Mouse (Mus musculus): Measurements from ENCODE around the gene Olfr1420. TPM values are rescaled to one million over a fixed set of nuclear protein-coding genes. Genes with fewer than 3 reads are reported as not detected.
A peak's percentile ranks its signal among the peaks of the same experiment; 100 is the strongest.
"Not testable (repeated sequence)": the region's sequence is repeated elsewhere in the genome, so short reads cannot be mapped to it uniquely, and the experiment has no call there.

Gene Olfr1420
- polyA plus RNA-seq (2015; fragmentation: Nextera tagmentation; extraction: Ambion mirVana): 0.16 TPM in 1 of 2 replicates, not detected in the other

DNA sequence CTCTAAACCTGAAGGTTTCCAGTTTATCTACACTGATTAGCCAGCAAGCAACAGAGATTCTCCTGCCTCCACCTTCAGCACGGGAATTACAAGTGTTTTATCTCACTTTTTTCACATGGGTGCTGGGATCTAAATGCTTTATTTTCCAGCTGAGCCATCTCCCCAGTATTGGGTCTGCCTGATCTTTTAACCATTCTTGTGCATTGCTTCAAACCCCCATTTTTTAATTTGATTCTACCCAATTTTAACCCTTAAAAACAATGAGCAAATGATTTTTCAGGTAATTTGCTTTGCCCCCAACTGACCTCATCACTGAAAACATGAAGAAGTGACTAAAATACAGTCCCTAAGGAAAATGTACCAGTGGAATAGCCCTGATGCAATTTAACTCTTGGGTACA, at the start of gene Olfr1420:
Gene Olfr1420 (plus strand): TSS at position 301 of the 400 bp plus-strand sequence.
- Histone ChIP-seq H3K4me1 (no peaks in the 10 kb centered on the region), H3K27ac (no peak within 1 kb of the TSS), H3K4me3 (replicated peaks) (no peak within 1 kb of the TSS), H3K9ac (no peak within 1 kb of the TSS), H3K9me3 (replicated peaks) (no peaks in the 10 kb centered on the region), H3K27me3 (no peaks in the 10 kb centered on the region), H3K4me2 (no peak within 1 kb of the TSS), H3K36me3 (no peaks in the 10 kb centered on the region)
- ATAC-seq (replicated peaks; ENCODE audit: low FRiP score): no peak
- WGBS: 38% methylated on average over 1 of the region's 1 CpGs

DNA sequence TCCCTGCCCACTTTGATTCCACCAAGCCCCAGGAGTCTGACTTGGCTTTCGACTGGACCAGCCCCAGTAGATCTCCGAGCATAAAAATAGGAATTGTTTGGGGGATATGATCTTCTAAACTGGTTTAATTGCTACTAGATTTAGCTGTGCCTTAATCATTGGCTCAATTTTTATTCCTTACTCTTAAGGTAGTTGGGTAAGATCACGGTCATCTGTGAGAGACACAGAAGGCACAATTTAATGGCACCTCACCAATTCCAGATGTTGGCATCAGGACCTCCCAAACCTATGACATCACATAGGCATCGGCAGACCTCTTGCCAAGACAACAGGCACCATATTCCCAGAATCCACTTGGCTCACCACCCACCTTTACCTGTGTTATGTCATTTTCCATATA, 47.2 kb upstream of the Olfr1420 start, which contains the start of gene Olfr1417:
Gene Olfr1417 (minus strand): TSS at position 101 of the 400 bp plus-strand sequence.
- Histone ChIP-seq H3K4me1 (no peaks in the 10 kb centered on the region), H3K27me3 (no peaks in the 10 kb centered on the region), H3K4me2 (no peak within 1 kb of the TSS), H3K4me3 (replicated peaks) (no peak within 1 kb of the TSS), H3K27ac (no peak within 1 kb of the TSS), H3K36me3 (no peaks in the 10 kb centered on the region), H3K9ac (no peak within 1 kb of the TSS), H3K9me3 (replicated peaks) (no peaks in the 10 kb centered on the region)
- WGBS: 89% methylated on average over 4 of the region's 4 CpGs
- no peak for ATAC-seq (replicated peaks; ENCODE audit: low FRiP score)

DNA sequence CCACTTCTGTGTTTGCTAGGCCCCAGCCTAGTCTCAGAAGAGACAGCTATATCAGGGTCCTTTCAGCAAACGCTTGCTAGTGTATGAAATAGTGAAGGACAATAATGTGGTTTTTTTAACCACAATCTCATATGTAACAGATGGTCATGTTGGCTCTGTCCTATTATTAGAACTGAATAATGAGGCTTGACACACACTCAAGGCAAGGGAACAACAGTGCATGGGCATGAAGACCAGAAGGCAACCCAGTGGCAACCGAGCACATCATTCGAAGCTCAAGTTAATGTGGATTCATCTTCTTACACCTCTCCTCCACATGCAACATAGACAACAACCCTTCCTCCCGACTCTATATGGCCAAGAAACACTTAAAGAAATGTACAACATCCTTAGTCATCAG, 40.0 kb upstream of the Olfr1420 start:
- H3K4me3 ChIP-seq (replicated peaks): no peak overlapping the region
- no peaks in the 10 kb centered on the region for H3K9me3 ChIP-seq (replicated peaks)
- H3K4me1 ChIP-seq: no peaks in the 10 kb centered on the region
- no peaks in the 10 kb centered on the region for H3K36me3 ChIP-seq
- no peaks in the 10 kb centered on the region for H3K27me3 ChIP-seq
- 88% methylated on average over 4 of the region's 4 CpGs for WGBS
- H3K9ac ChIP-seq: no peak overlapping the region
- H3K27ac ChIP-seq: no peak overlapping the region
- H3K4me2 ChIP-seq: no peak overlapping the region
- no peak for ATAC-seq (replicated peaks; ENCODE audit: low FRiP score)

GRCm38 (mm10) chr19:11852652-11853051, 33.7 kb upstream of the Olfr1420 start:
- no peaks in the 10 kb centered on the region for H3K27me3 ChIP-seq
- H3K9me3 ChIP-seq (replicated peaks): 0 out of 2 replicates have a peak, but pooled peaks cover 3% of the 10 kb centered on the region
- WGBS: 62% methylated on average over 4 of the region's 4 CpGs
- H3K4me3 ChIP-seq (replicated peaks): no peak overlapping the region
- ATAC-seq (replicated peaks; ENCODE audit: low FRiP score): no peak
- H3K27ac ChIP-seq: no peak overlapping the region
- no peak overlapping the region for H3K9ac ChIP-seq
- H3K36me3 ChIP-seq: no peaks in the 10 kb centered on the region
- H3K4me2 ChIP-seq: no peak overlapping the region
- H3K4me1 ChIP-seq: no peaks in the 10 kb centered on the region

DNA sequence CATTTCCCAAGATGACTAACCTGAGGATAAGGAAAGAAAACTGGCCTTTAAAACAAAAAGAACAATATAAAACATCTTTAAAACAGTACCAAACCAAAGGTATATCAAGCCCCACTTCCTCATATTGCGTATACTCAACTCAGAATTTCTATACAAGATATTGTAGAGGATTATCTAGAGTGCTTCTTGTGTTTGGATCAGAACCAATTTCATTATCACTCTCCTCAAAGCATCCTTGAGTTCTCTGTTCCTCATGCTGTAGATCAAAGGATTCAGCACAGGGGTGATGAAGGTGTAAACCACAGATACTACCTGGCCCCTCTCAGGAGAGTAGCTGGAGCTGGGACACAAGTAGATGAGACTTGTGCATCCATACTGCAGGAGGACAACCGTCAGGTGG, 31.5 kb upstream of the Olfr1420 start:
- Histone ChIP-seq H3K36me3 (no peaks in the 10 kb centered on the region), H3K4me3 (replicated peaks) (no peak overlapping the region), H3K4me2 (no peak overlapping the region), H3K27me3 (no peaks in the 10 kb centered on the region), H3K9me3 (replicated peaks) (0 out of 2 replicates have a peak, but pooled peaks cover 3% of the 10 kb centered on the region), H3K4me1 (no peaks in the 10 kb centered on the region), H3K27ac (no peak overlapping the region), H3K9ac (no peak overlapping the region)
- ATAC-seq (replicated peaks; ENCODE audit: low FRiP score): no peak
- WGBS: 88% methylated on average over 2 of the region's 2 CpGs

DNA sequence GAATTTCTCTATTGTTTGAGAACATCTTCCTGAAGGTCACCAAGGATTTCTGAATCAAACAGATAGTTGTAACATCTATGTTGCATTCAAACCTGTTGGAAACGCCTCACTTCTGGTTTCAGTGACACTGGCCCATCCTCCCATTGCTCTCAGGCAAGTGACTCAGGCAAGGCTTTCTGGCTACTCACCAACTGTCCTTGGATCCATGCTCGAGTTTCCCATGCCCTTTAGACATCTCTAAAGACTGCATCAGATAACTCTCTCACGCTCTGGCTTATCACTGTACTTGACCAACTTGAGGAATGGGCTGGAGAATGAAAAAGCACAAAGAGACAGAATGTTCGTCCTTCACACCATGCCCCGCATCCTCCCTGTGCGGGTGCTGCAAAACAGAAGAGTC, 29.9 kb upstream of the Olfr1420 start:
- Histone ChIP-seq H3K4me1 (no peaks in the 10 kb centered on the region), H3K36me3 (no peaks in the 10 kb centered on the region), H3K9ac (no peak overlapping the region), H3K27ac (no peak overlapping the region), H3K27me3 (no peaks in the 10 kb centered on the region), H3K4me2 (no peak overlapping the region), H3K9me3 (replicated peaks) (0 out of 2 replicates have a peak, but pooled peaks cover 3% of the 10 kb centered on the region), H3K4me3 (replicated peaks) (no peak overlapping the region)
- no peak for ATAC-seq (replicated peaks; ENCODE audit: low FRiP score)
- 81% methylated on average over 6 of the region's 6 CpGs for WGBS

DNA sequence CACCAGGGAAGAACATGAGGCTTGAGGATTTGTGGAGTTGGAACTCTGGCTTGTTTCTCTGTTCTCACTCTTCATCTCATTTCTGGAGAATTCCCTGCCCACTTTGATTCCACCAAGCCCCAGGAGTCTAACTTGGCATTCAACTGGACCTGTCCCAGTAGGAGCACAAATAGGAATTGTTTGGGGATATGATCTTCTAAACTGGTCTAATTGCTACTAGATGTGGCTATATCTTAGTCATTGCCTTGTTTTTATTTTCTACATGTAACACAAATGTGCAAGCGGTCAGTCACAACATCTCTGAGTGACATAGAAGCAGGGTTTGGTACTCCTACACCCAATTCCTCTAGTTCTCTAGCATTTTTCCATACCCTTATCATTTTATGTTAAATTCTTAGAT, 25.4 kb upstream of the Olfr1420 start, which contains the start of gene Olfr1418:
Gene Olfr1418 (minus strand): TSS at position 101 of the 400 bp plus-strand sequence.
- Histone ChIP-seq H3K27me3 (no peaks in the 10 kb centered on the region), H3K36me3 (no peaks in the 10 kb centered on the region), H3K27ac (no peak within 1 kb of the TSS), H3K4me2 (no peak within 1 kb of the TSS), H3K9ac (no peak within 1 kb of the TSS), H3K4me3 (replicated peaks) (no peak within 1 kb of the TSS), H3K9me3 (replicated peaks) (no peaks in the 10 kb centered on the region), H3K4me1 (no peaks in the 10 kb centered on the region)
- no peak for ATAC-seq (replicated peaks; ENCODE audit: low FRiP score)
- 98% methylated on average over 1 of the region's 1 CpGs for WGBS

DNA sequence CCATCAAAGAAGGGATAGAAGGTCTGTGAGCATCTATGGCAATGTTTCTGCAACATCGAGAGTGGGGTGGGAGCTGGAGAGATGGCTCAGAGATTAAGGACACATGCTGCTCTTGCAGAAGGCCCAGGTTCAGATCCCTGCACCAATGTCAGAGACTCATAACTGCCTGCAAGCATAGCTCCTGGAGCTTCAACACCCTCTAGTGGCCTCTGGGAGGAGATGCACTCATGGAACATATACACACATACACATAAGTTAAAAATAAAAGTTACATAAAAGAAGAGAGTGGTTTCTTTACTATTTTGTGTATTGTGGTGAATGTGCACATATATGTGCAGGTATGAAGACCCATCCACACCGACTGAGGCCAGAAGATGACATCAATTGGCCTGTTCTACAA, 18.5 kb upstream of the Olfr1420 start:
- H3K4me2 ChIP-seq: no peak overlapping the region
- H3K27ac ChIP-seq: no peak overlapping the region
- H3K4me1 ChIP-seq: no peaks in the 10 kb centered on the region
- H3K27me3 ChIP-seq: no peaks in the 10 kb centered on the region
- no peak overlapping the region for H3K4me3 ChIP-seq (replicated peaks)
- ATAC-seq (replicated peaks; ENCODE audit: low FRiP score): no peak
- H3K9me3 ChIP-seq (replicated peaks): no peaks in the 10 kb centered on the region
- no peak overlapping the region for H3K9ac ChIP-seq
- no peaks in the 10 kb centered on the region for H3K36me3 ChIP-seq
- WGBS: 79% methylated on average over 2 of the region's 2 CpGs

GRCm38 (mm10) chr19:11875006-11875405, 11.4 kb upstream of the Olfr1420 start, which contains the start of gene Olfr1419:
Gene Olfr1419 (minus strand): TSS chr19:11875106.
- Histone ChIP-seq H3K36me3 (no peaks in the 10 kb centered on the region), H3K9me3 (replicated peaks) (no peaks in the 10 kb centered on the region), H3K4me3 (replicated peaks) (no peak within 1 kb of the TSS), H3K4me2 (no peak within 1 kb of the TSS), H3K27ac (no peak within 1 kb of the TSS), H3K27me3 (no peaks in the 10 kb centered on the region), H3K4me1 (no peaks in the 10 kb centered on the region), H3K9ac (no peak within 1 kb of the TSS)
- ATAC-seq (replicated peaks; ENCODE audit: low FRiP score): no peak
- WGBS: 39% methylated on average over 1 of the region's 1 CpGs

- H3K4me1 ChIP-seq; H3K27ac ChIP-seq; H3K9me3 ChIP-seq (replicated peaks); ATAC-seq (replicated peaks; ENCODE audit: low FRiP score); H3K9ac ChIP-seq; H3K36me3 ChIP-seq; H3K27me3 ChIP-seq; H3K4me3 ChIP-seq (replicated peaks): not testable (repeated sequence)
- 59% methylated on average over 22 of the region's 22 CpGs for WGBS
- H3K4me2 ChIP-seq: peak overlapping the region; percentile 39
Observed at GRCm38 (mm10) chr19:11878404-11878803, 8.0 kb upstream of the Olfr1420 start.

DNA sequence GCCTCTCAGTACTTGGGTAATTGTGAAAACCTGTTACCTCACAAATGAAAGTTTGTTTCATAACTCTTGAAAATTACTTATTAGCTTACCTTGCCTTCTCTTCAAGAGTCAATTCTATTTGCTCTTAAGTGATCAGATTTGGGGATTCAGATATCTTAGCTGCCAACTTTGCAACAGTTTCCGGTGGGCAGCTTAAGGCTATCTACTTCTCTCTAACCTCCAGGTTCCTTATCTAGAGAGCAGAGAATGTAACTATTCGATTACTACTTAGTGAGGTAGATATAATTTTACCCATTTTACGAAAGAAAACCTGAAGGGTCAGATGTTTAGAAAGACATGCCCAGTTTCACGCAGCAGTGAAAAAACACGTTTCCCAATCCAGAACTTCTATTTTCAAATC, 24.7 kb downstream of the Olfr1420 start:
- Histone ChIP-seq H3K36me3 (peaks cover 16% of the 10 kb centered on the region), H3K9ac (0 out of 2 replicates have a peak overlapping the region, but pooled peaks have one; percentile 88), H3K27ac (peak overlapping the region; percentile 93; the same call in 1 of the 2 replicates), H3K4me3 (replicated peaks) (peak overlapping the region; percentile 96), H3K4me1 (peaks cover 15% of the 10 kb centered on the region), H3K9me3 (replicated peaks) (no peaks in the 10 kb centered on the region), H3K4me2 (peak overlapping the region; percentile 74), H3K27me3 (no peaks in the 10 kb centered on the region)
- no peak for ATAC-seq (replicated peaks; ENCODE audit: low FRiP score)
- 90% methylated on average over 5 of the region's 5 CpGs for WGBS

- peaks cover 21% of the 10 kb centered on the region for H3K36me3 ChIP-seq
- H3K9me3 ChIP-seq (replicated peaks): no peaks in the 10 kb centered on the region
- 4% methylated on average over 17 of the region's 17 CpGs for WGBS
- no peaks in the 10 kb centered on the region for H3K27me3 ChIP-seq
- peak overlapping the region; percentile 74 for H3K4me2 ChIP-seq
- H3K4me3 ChIP-seq (replicated peaks): peak overlapping the region; percentile 96
- peak overlapping the region; percentile 93 for H3K27ac ChIP-seq
- H3K9ac ChIP-seq: peak overlapping the region; percentile 88
- ATAC-seq (replicated peaks; ENCODE audit: low FRiP score): peak; percentile 46
- H3K4me1 ChIP-seq: peaks cover 15% of the 10 kb centered on the region
Observed at GRCm38 (mm10) chr19:11911603-11912002, 25.2 kb downstream of the Olfr1420 start.

DNA sequence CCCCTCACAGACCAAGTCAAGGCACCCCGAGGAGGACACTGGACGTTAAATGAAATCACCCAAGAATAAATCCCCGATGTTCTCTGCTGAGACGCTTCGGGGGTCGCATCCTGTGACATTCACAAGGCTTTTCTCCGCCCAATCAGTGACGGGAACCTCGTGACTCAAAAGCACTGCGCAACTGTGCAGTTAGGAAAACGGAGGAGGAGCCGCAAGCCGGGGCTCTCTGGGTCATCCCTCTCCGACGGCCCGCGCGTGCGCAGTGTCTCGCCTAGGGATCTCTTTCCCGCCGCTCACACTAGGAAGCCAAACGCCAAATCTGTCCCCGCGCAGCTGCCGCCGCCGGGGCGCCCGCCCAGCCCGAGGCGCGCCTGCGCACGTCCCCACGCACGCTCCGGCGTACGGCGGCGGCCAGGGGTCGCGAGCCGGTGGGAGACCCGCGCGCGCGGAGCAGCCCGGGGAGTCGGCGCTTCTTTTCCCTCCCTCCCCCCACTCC, 25.7 kb downstream of the Olfr1420 start, which contains the start of gene Patl1:
Gene Patl1 (plus strand): TSS at position 363 of the 496 bp plus-strand sequence.
- ATAC-seq (replicated peaks; ENCODE audit: low FRiP score): peak; percentile 97
- peak within 1 kb of the TSS; percentile 74 for H3K4me2 ChIP-seq
- H3K4me1 ChIP-seq: peaks cover 15% of the 10 kb centered on the region
- H3K9me3 ChIP-seq (replicated peaks): no peaks in the 10 kb centered on the region
- under 1% methylated on average over 53 of the region's 53 CpGs for WGBS
- peaks cover 25% of the 10 kb centered on the region for H3K36me3 ChIP-seq
- H3K27ac ChIP-seq: peak within 1 kb of the TSS; percentile 93
- peak within 1 kb of the TSS; percentile 96 for H3K4me3 ChIP-seq (replicated peaks)
- no peaks in the 10 kb centered on the region for H3K27me3 ChIP-seq
- H3K9ac ChIP-seq: peak within 1 kb of the TSS; percentile 88

Measured in kidney, embryonic 15.5 days (tissue).